Mouse (Mus musculus): Measurements from ENCODE around the gene Pif1. TPM values are rescaled to one million over a fixed set of nuclear protein-coding genes. Genes with fewer than 3 reads are reported as not detected.

Pif1 gene
- total and polyA plus RNA-seq, 3 experiments, result 14.9 to 15.5 TPM; not detected in 1

GRCm38 (mm10) chr9:65541126-65542068 lies 45.6 kb upstream of the Pif1 start:
- peak overlapping the region; percentile 54 for H3K9ac ChIP-seq (ENCODE audit: control insufficient read depth, low read depth, low read length, poor library complexity, severe bottlenecking)
- peaks cover 5 to 28% of the 10 kb centered on the region in 2 experiments for H3K4me1 ChIP-seq (ENCODE audit: control insufficient read depth in 1 of 2, insufficient read depth in 2 of 2, low read length in 2 of 2)
- no peaks in the 10 kb centered on the region for H3K79me2 ChIP-seq (ENCODE audit: control insufficient read depth, insufficient read depth, low read length, poor library complexity)
- DNase-seq (ENCODE audit: low read depth, low spot score), result peak; percentile 95
- peak overlapping the region; percentile 94 for H3K27ac ChIP-seq (ENCODE audit: control insufficient read depth, low read depth, low read length)
- peak overlapping the region; percentile 25 to 31 for H3K4me3 ChIP-seq (ENCODE audit: control insufficient read depth in 1 of 2, insufficient read depth in 1 of 2, low read depth in 2 of 2, low read length in 2 of 2)
- no peaks in the 10 kb centered on the region for H3K27me3 ChIP-seq (ENCODE audit: control insufficient read depth in 1 of 2, insufficient read depth in 2 of 2, low read length in 2 of 2)
- H3K9me3 ChIP-seq (replicated peaks; ENCODE audit: insufficient read depth, low read length), result no peaks in the 10 kb centered on the region
- H3K36me3 ChIP-seq (ENCODE audit: control insufficient read depth in 1 of 2, insufficient read depth in 2 of 2, low read length in 2 of 2), result peaks cover 0 to 24% of the 10 kb centered on the region in 2 experiments; a peak in 2 of 4 replicates
- peak; percentile 72 for TF ChIP-seq SIN3A (IDR thresholded peaks at IDR 0.05; ENCODE audit: low read length)
- no peak for TF ChIP-seq E2F4 (IDR thresholded peaks at IDR 0.05; ENCODE audit: borderline replicate concordance, low read depth, low read length)
- TF ChIP-seq ETS1 (IDR thresholded peaks at IDR 0.05; ENCODE audit: low read depth, low read length), result peak; percentile 76
- peak; percentile 58 for TF ChIP-seq GATA1 (IDR thresholded peaks at IDR 0.05; ENCODE audit: low read depth, low read length)
- peak; percentile 68 for TF ChIP-seq RCOR1 (IDR thresholded peaks at IDR 0.05; ENCODE audit: low read depth, low read length)
- TF ChIP-seq MAFK (IDR thresholded peaks at IDR 0.05; ENCODE audit: borderline replicate concordance, low read depth, low read length), result peak; percentile 56; the same call in 1 of the 2 replicates
- TF ChIP-seq NELFE (IDR thresholded peaks at IDR 0.05; ENCODE audit: low read depth, low read length), result peak; percentile 48
- TF ChIP-seq TAL1 (IDR thresholded peaks at IDR 0.05; ENCODE audit: low read length), result no peak; the same call in 1 of the 2 replicates
- TF ChIP-seq ZMIZ1 (IDR thresholded peaks at IDR 0.05; ENCODE audit: low read depth, low read length), result 0 out of 2 replicates have a peak, but pooled peaks have one; percentile 46
- no peak; the same call in 1 of the 2 replicates for TF ChIP-seq ZC3H11A (IDR thresholded peaks at IDR 0.05; ENCODE audit: low read depth, low read length)
- TF ChIP-seq EP300 (IDR thresholded peaks at IDR 0.05; ENCODE audit: low read depth in 1 of 2, low read length in 2 of 2), result peak; percentile 57 to 62
- TF ChIP-seq RAD21 (IDR thresholded peaks at IDR 0.05; ENCODE audit: low read depth, low read length), result no peak
- no peak for TF ChIP-seq NRF1 (IDR thresholded peaks at IDR 0.05; ENCODE audit: insufficient read depth, low read depth, low read length, poor library complexity, severe bottlenecking)
- no peak for TF ChIP-seq TBP (IDR thresholded peaks at IDR 0.05; ENCODE audit: low read depth, low read length)
- TF ChIP-seq UBTF (IDR thresholded peaks at IDR 0.05; ENCODE audit: borderline replicate concordance, insufficient read depth, low read depth, low read length), result no peak
- TF ChIP-seq MAZ (IDR thresholded peaks at IDR 0.05; ENCODE audit: low read depth, low read length), result 0 out of 2 replicates have a peak, but pooled peaks have one; percentile 57
- TF ChIP-seq USF1 (IDR thresholded peaks at IDR 0.05; ENCODE audit: low read depth, low read length), result peak; percentile 84
- TF ChIP-seq ELF1 (IDR thresholded peaks at IDR 0.05; ENCODE audit: low read depth, low read length), result no peak
- TF ChIP-seq CHD1 (IDR thresholded peaks at IDR 0.05; ENCODE audit: low read depth, low read length), result peak; percentile 80
- TF ChIP-seq MYB (IDR thresholded peaks at IDR 0.05; ENCODE audit: low read depth, low read length), result 0 out of 2 replicates have a peak, but pooled peaks have one; percentile 42
- TF ChIP-seq POLR2A (IDR thresholded peaks at IDR 0.05; ENCODE audit: control insufficient read depth in 1 of 2, insufficient read depth in 1 of 2, low read depth in 1 of 2, low read length in 2 of 2, poor library complexity in 1 of 2), result peak in 1 of 2 experiments; percentile 62; a peak in 2 of 4 replicates
- TF ChIP-seq USF2 (IDR thresholded peaks at IDR 0.05; ENCODE audit: borderline replicate concordance in 1 of 2, insufficient read depth in 1 of 2, low read depth in 1 of 2, low read length in 2 of 2), result peak in 1 of 2 experiments; percentile 24; a peak in 1 of 4 replicates
- peak; percentile 74 for TF ChIP-seq MAX (IDR thresholded peaks at IDR 0.05; ENCODE audit: low read length)
- no peak for TF ChIP-seq CHD2 (IDR thresholded peaks at IDR 0.05; ENCODE audit: low read length)
- peak; percentile 86 for TF ChIP-seq MYC (IDR thresholded peaks at IDR 0.05; ENCODE audit: low read depth, low read length)
- 0 out of 2 replicates have a peak, but pooled peaks have one; percentile 50 for TF ChIP-seq MEF2A (IDR thresholded peaks at IDR 0.05; ENCODE audit: extremely low read depth, insufficient replicate concordance, low read depth, low read length, poor library complexity, severe bottlenecking)
- peak; percentile 94 for TF ChIP-seq BHLHE40 (IDR thresholded peaks at IDR 0.05; ENCODE audit: borderline replicate concordance, low read depth, low read length)
- peak; percentile 18; the same call in 1 of the 2 replicates for TF ChIP-seq POLR2AphosphoS2 (IDR thresholded peaks at IDR 0.05; ENCODE audit: low read length)
- no peak for TF ChIP-seq GABPA (IDR thresholded peaks at IDR 0.05; ENCODE audit: low read depth, low read length)
- 0 out of 2 replicates have a peak, but pooled peaks have one; percentile 44 for TF ChIP-seq ZKSCAN1 (IDR thresholded peaks at IDR 0.05; ENCODE audit: low read depth, low read length)
- peak; percentile 46 for TF ChIP-seq TCF12 (IDR thresholded peaks at IDR 0.05; ENCODE audit: low read depth, low read length)
- 0 out of 2 replicates have a peak, but pooled peaks have one; percentile 72 for TF ChIP-seq POLR2AphosphoS5 (IDR thresholded peaks at IDR 0.05; ENCODE audit: borderline replicate concordance, low read depth, low read length)
- 0 out of 2 replicates have a peak, but pooled peaks have one; percentile 24 for TF ChIP-seq JUND (IDR thresholded peaks at IDR 0.05; ENCODE audit: low read depth, low read length)

Measured in MEL (cell line).